8 mouse cellular contexts compared by ENCODE assay signal in genomic region chr4:22490016-22490638, GRCm38 (mm10). TPM values are rescaled to one million over a fixed set of nuclear protein-coding genes. Genes with fewer than 3 reads are reported as not detected.
DNase-seq lines count a peak whose midpoint lies in the region; ATAC-seq lines count a peak whose summit lies in the region.

No protein-coding gene starts in this region.

- under 1% methylated on average over 36 of the region's 36 CpGs for WGBS in forebrain, embryonic 14.5 days
- under 1% methylated on average over 36 of the region's 36 CpGs for WGBS in limb, embryonic 10.5 days
- under 1% methylated on average over 36 of the region's 36 CpGs for WGBS in neural tube, embryonic 13.5 days

- H3K9ac ChIP-seq in forebrain, embryonic 14.5 days (ENCODE audit: low read length): peak overlapping the region; percentile 83
- peak overlapping the region; percentile 85 for H3K9ac ChIP-seq in neural tube, embryonic 13.5 days

- no peak for ATAC-seq in forebrain, embryonic 14.5 days
- ATAC-seq in neural tube, embryonic 13.5 days (ENCODE audit: low read depth): no peak

- H3K4me1 ChIP-seq in forebrain, embryonic 14.5 days (ENCODE audit: control insufficient read depth, insufficient read depth, low read length): peaks cover 6% of the 10 kb centered on the region
- peaks cover 53% of the 10 kb centered on the region for H3K4me1 ChIP-seq in limb, embryonic 10.5 days
- peaks cover 48% of the 10 kb centered on the region for H3K4me1 ChIP-seq in neural tube, embryonic 13.5 days (replicated peaks)

- H3K36me3 ChIP-seq in forebrain, embryonic 14.5 days (ENCODE audit: control insufficient read depth, insufficient read depth, low read length): no peaks in the 10 kb centered on the region
- H3K36me3 ChIP-seq in limb, embryonic 10.5 days: no peaks in the 10 kb centered on the region
- no peaks in the 10 kb centered on the region for H3K36me3 ChIP-seq in neural tube, embryonic 13.5 days

- peak; percentile 48 to 55 for DNase-seq in cerebellum, postnatal 14 days
- no peak for DNase-seq in cerebellum, adult 11 months
- peak; percentile 70 for DNase-seq in ES-CJ7 (ENCODE audit: low read depth, low spot score)
- DNase-seq in forebrain, embryonic 14.5 days (ENCODE audit: low spot score): peak; percentile 66
- DNase-seq in limb, embryonic 10.5 days (ENCODE audit: low spot score): peak; percentile 58
- DNase-seq in spleen, postnatal 4 days (ENCODE audit: low spot score in 2 of 2): no peak
- DNase-seq in layer of hippocampus, adult 9-11 months: no peak

- H3K27me3 ChIP-seq in forebrain, embryonic 14.5 days (replicated peaks; ENCODE audit: control insufficient read depth, insufficient read depth, low read length): no peaks in the 10 kb centered on the region
- H3K27me3 ChIP-seq in limb, embryonic 10.5 days (ENCODE audit: low read depth, poor library complexity, severe bottlenecking): peaks cover 100% of the 10 kb centered on the region
- H3K27me3 ChIP-seq in neural tube, embryonic 13.5 days: peaks cover 19% of the 10 kb centered on the region; the same call in 1 of the 2 replicates

- H3K27ac ChIP-seq in forebrain, embryonic 14.5 days (ENCODE audit: low read depth, low read length): peak overlapping the region; percentile 91
- H3K27ac ChIP-seq in limb, embryonic 10.5 days: no peak overlapping the region
- peak overlapping the region; percentile 98 for H3K27ac ChIP-seq in neural tube, embryonic 13.5 days (replicated peaks)

- H3K9me3 ChIP-seq in forebrain, embryonic 14.5 days (replicated peaks; ENCODE audit: control insufficient read depth, low read length): no peaks in the 10 kb centered on the region
- no peaks in the 10 kb centered on the region for H3K9me3 ChIP-seq in limb, embryonic 10.5 days (replicated peaks)
- H3K9me3 ChIP-seq in neural tube, embryonic 13.5 days: no peaks in the 10 kb centered on the region

- H3K4me3 ChIP-seq in forebrain, embryonic 14.5 days (ENCODE audit: low read depth, low read length): peak overlapping the region; percentile 89
- H3K4me3 ChIP-seq in limb, embryonic 10.5 days: peak overlapping the region; percentile 63
- peak overlapping the region; percentile 87 for H3K4me3 ChIP-seq in neural tube, embryonic 13.5 days

- H3K4me2 ChIP-seq in forebrain, embryonic 14.5 days (ENCODE audit: low read length): peak overlapping the region; percentile 99
- peak overlapping the region; percentile 97 for H3K4me2 ChIP-seq in neural tube, embryonic 13.5 days

RNA-seq across cellular contexts. Expression of gene Pou3f2, which starts 2.0 kb away (rescaled TPM):
- polyA plus RNA-seq in forebrain, embryonic 14.5 days (2014; fragmentation: Nextera tagmentation; extraction: Ambion mirVana): 22.3 and 36.2 TPM in 2 replicates
- 0.13 and 0.15 TPM in 2 replicates for polyA plus RNA-seq in limb, embryonic 10.5 days (2016; fragmentation: Nextera tagmentation; extraction: Ambion mirVana)
- 20.8 and 25.0 TPM in 2 replicates for polyA plus RNA-seq in neural tube, embryonic 13.5 days (2015; fragmentation: Nextera tagmentation; extraction: Ambion mirVana)

Comparison
In these comparisons a context has a peak if more than half of its experiments do, and no peak if none do; other contexts are left out.
1. DNase-seq: peak in cerebellum, postnatal 14 days (2 of 2), ES-CJ7 (single experiment), forebrain, embryonic 14.5 days (single experiment) and limb, embryonic 10.5 days (single experiment); none in cerebellum, adult 11 months (single experiment), spleen, postnatal 4 days (0 of 2) and layer of hippocampus, adult 9-11 months (single experiment).
2. RNA of gene Pou3f2, which starts 2.0 kb away (polyA plus RNA-seq): 22.3 to 36.2 TPM in forebrain, embryonic 14.5 days and 20.8 to 25.0 TPM in neural tube, embryonic 13.5 days; 0.13 to 0.15 TPM in limb, embryonic 10.5 days; every median in the first group is over 10 times any median in the second.
3. Peak in every context shown above with its lines, with median percentiles within 50 percentile points of each other: H3K4me3 ChIP-seq.